Mouse (Mus musculus): Measurements from ENCODE around the gene Calu. TPM values are rescaled to one million over a fixed set of nuclear protein-coding genes. Genes with fewer than 3 reads are reported as not detected.

Gene Calu
- 384 and 413 TPM in 2 replicates for polyA plus RNA-seq (2014; fragmentation: Nextera tagmentation; extraction: Ambion mirVana)

DNA sequence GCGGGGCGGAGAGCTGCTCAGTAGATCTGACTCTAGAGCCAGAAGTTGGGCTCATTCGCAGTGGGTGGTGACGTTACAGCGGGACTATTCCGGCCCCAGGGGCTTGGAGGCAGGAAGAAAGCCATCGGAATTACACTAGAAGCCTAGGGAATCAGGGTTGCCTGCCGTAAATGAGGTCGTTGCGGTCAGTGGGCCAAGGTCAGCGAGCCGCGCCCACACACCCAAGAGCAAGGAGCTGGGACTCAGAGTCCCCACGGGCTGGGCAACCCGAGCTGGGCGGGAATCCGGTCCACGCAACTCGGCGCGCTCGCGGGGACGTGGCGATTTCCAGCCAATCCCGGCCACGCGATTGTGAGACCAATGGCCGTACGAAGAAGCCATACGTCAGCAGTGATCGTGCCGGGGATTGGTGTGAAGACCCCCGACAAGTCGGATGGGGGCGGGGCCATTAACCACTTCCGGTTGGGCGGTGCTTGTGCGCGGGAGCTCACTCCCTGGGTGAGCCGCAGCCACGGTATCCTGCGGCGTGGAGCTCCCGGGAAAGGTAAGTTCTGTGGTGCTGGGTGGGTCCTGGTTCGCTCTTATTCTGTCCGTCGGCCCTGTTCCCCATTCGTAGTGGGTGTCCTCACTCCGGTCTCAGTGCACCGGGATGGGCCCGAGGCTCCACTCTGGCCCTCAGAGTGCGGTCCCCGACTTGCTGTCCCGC, at the start of gene Calu:
Gene Calu (plus strand): TSS at position 405 of the 706 bp plus-strand sequence.
- no peaks in the 10 kb centered on the region for H3K27me3 ChIP-seq (ENCODE audit: control insufficient read depth, insufficient read depth, low read length)
- peak within 1 kb of the TSS; percentile 84 for H3K4me2 ChIP-seq (replicated peaks; ENCODE audit: low read depth, low read length)
- peak within 1 kb of the TSS; percentile 86 for H3K27ac ChIP-seq (ENCODE audit: low read length)
- H3K36me3 ChIP-seq (ENCODE audit: control insufficient read depth, insufficient read depth, low read length): no peaks in the 10 kb centered on the region
- H3K9ac ChIP-seq (replicated peaks; ENCODE audit: low read depth, low read length): peak within 1 kb of the TSS; percentile 94
- H3K4me3 ChIP-seq (ENCODE audit: low read depth, low read length): peak within 1 kb of the TSS; percentile 99
- WGBS: under 1% methylated on average over 55 of the region's 55 CpGs
- peak; percentile 99 for ATAC-seq (ENCODE audit: insufficient number of reproducible peaks, insufficient read depth, low FRiP score, low read depth)
- H3K9me3 ChIP-seq (ENCODE audit: control insufficient read depth, low read depth, low read length): no peaks in the 10 kb centered on the region
- H3K4me1 ChIP-seq (ENCODE audit: control insufficient read depth, insufficient read depth, low read length): peaks cover 5% of the 10 kb centered on the region; the same call in 1 of the 2 replicates

- H3K4me1 ChIP-seq (ENCODE audit: control insufficient read depth, insufficient read depth, low read length): no peaks in the 10 kb centered on the region
- no peak for ATAC-seq (ENCODE audit: insufficient number of reproducible peaks, insufficient read depth, low FRiP score, low read depth)
- H3K4me2 ChIP-seq (replicated peaks; ENCODE audit: low read depth, low read length): no peak overlapping the region
- H3K9ac ChIP-seq (replicated peaks; ENCODE audit: low read depth, low read length): no peak overlapping the region
- H3K27ac ChIP-seq (ENCODE audit: low read length): no peak overlapping the region
- H3K9me3 ChIP-seq (ENCODE audit: control insufficient read depth, low read depth, low read length): no peaks in the 10 kb centered on the region
- no peaks in the 10 kb centered on the region for H3K27me3 ChIP-seq (ENCODE audit: control insufficient read depth, insufficient read depth, low read length)
- no peaks in the 10 kb centered on the region for H3K36me3 ChIP-seq (ENCODE audit: control insufficient read depth, insufficient read depth, low read length)
- H3K4me3 ChIP-seq (ENCODE audit: low read depth, low read length): no peak overlapping the region
- 53% methylated on average over 2 of the region's 2 CpGs for WGBS
Measured at GRCm38 (mm10) chr6:29299112-29299511, 48.8 kb upstream of the Calu start.

DNA sequence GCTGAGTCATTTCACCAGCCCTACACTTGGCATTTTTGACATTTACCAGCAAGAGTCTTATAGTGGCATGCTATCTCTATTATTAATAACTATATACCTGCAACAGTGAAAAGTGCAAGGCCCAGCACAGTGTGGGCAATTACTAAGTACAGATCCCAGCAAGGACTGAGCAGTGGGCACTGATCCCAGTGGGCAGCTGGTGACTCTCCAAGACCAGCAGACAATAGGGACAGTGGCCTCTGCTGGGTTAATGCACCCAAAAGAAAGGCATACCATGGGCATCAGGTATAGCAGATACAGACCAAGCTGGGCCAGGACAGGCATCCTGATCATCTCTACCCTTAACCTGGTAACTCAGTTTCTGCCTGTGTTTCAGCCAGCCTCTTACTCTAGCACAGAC, 44.6 kb upstream of the Calu start:
- Histone ChIP-seq H3K4me1 (ENCODE audit: control insufficient read depth, insufficient read depth, low read length) (no peaks in the 10 kb centered on the region), H3K36me3 (ENCODE audit: control insufficient read depth, insufficient read depth, low read length) (no peaks in the 10 kb centered on the region), H3K4me3 (ENCODE audit: low read depth, low read length) (no peak overlapping the region), H3K9me3 (ENCODE audit: control insufficient read depth, low read depth, low read length) (no peaks in the 10 kb centered on the region), H3K27me3 (ENCODE audit: control insufficient read depth, insufficient read depth, low read length) (no peaks in the 10 kb centered on the region), H3K9ac (replicated peaks; ENCODE audit: low read depth, low read length) (no peak overlapping the region), H3K27ac (ENCODE audit: low read length) (no peak overlapping the region), H3K4me2 (replicated peaks; ENCODE audit: low read depth, low read length) (no peak overlapping the region)
- no peak for ATAC-seq (ENCODE audit: insufficient number of reproducible peaks, insufficient read depth, low FRiP score, low read depth)

DNA sequence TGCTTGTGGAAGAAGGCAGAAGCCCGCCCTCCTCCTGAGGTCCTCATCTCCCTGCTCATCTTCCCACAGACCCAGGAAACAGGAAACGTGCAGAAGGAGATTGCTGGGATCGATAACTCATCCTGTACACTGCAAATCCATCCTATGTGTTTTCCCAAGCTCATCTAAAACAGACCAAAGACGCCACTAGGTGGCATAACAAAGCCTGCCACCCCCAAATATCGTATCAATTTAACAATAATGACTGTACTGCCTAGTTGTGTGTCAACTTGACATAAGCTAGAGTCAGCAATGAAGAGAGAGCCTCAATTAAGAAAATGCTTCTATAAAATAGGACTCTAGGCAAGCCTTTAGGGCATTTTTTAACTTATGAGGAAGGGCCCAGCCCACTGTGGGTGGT, 44.1 kb upstream of the Calu start:
- no peak overlapping the region for H3K4me2 ChIP-seq (replicated peaks; ENCODE audit: low read depth, low read length)
- 38% methylated on average over 5 of the region's 5 CpGs for WGBS
- H3K36me3 ChIP-seq (ENCODE audit: control insufficient read depth, insufficient read depth, low read length): no peaks in the 10 kb centered on the region
- H3K27me3 ChIP-seq (ENCODE audit: control insufficient read depth, insufficient read depth, low read length): no peaks in the 10 kb centered on the region
- no peaks in the 10 kb centered on the region for H3K9me3 ChIP-seq (ENCODE audit: control insufficient read depth, low read depth, low read length)
- no peak overlapping the region for H3K9ac ChIP-seq (replicated peaks; ENCODE audit: low read depth, low read length)
- no peak overlapping the region for H3K27ac ChIP-seq (ENCODE audit: low read length)
- no peak for ATAC-seq (ENCODE audit: insufficient number of reproducible peaks, insufficient read depth, low FRiP score, low read depth)
- H3K4me1 ChIP-seq (ENCODE audit: control insufficient read depth, insufficient read depth, low read length): no peaks in the 10 kb centered on the region
- no peak overlapping the region for H3K4me3 ChIP-seq (ENCODE audit: low read depth, low read length)

DNA sequence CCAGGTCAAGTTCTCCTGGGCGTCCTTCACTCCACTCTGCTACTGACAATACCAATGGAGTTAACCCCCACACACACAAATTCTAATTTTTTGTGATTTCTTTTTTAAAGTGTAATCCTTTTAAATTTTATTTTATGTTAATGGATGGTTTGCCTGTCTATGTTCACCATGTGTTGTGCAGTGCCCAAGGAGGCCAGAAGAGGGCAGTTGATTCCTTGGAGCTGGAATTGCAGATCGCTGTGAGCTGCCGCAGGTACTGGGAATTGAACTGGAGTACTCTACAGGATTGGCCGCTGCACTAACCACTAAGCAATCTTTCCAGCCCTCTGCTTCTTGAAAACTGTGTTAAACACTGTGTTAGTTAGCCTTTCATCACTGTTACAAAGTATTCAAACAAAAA, 42.4 kb upstream of the Calu start:
- no peaks in the 10 kb centered on the region for H3K4me1 ChIP-seq (ENCODE audit: control insufficient read depth, insufficient read depth, low read length)
- no peak overlapping the region for H3K4me3 ChIP-seq (ENCODE audit: low read depth, low read length)
- H3K9me3 ChIP-seq (ENCODE audit: control insufficient read depth, low read depth, low read length): no peaks in the 10 kb centered on the region
- ATAC-seq (ENCODE audit: insufficient number of reproducible peaks, insufficient read depth, low FRiP score, low read depth): no peak
- no peaks in the 10 kb centered on the region for H3K27me3 ChIP-seq (ENCODE audit: control insufficient read depth, insufficient read depth, low read length)
- no peak overlapping the region for H3K9ac ChIP-seq (replicated peaks; ENCODE audit: low read depth, low read length)
- 87% methylated on average over 4 of the region's 4 CpGs for whole genome bisulfite sequencing
- no peak overlapping the region for H3K27ac ChIP-seq (ENCODE audit: low read length)
- no peak overlapping the region for H3K4me2 ChIP-seq (replicated peaks; ENCODE audit: low read depth, low read length)
- no peaks in the 10 kb centered on the region for H3K36me3 ChIP-seq (ENCODE audit: control insufficient read depth, insufficient read depth, low read length)

DNA sequence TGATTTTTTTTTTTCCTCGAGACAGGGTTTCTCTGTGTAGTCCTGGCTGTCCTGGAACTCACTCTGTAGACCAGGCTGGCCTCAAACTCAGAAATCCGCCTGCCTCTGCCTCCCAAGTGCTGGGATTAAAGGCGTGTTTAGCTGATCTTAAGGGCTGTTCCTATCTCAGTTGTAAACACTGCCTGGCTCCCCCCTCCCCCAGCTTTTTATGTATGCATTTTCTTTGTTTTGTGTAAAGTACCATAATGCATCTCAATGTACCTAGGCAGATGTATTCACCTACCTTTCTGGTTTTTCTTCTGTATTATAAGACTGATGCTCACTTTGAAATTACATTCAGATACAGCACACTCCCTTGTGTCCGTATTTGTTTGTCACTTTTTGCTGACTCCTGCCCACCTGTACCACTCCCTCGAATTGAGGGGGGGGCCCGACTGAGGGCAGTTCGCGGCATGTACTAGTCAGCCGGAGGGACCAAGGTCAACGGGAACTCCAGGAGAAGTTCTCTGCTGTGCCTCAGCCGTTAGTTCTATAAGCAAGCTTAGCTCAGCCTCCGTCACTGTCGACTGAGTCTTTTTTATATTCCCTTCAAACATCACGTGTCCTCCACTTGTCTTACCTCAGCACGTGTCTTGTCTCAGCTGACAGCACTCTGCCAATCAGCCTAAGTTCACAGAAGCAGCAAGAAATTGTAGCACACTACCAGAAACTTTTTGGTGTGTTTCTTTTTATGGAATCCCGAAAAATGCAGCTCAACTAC, 38.8 kb upstream of the Calu start:
- Histone ChIP-seq H3K4me3 (ENCODE audit: low read depth, low read length) (no peak overlapping the region), H3K9ac (replicated peaks; ENCODE audit: low read depth, low read length) (no peak overlapping the region), H3K9me3 (ENCODE audit: control insufficient read depth, low read depth, low read length) (no peaks in the 10 kb centered on the region), H3K36me3 (ENCODE audit: control insufficient read depth, insufficient read depth, low read length) (no peaks in the 10 kb centered on the region), H3K27me3 (ENCODE audit: control insufficient read depth, insufficient read depth, low read length) (no peaks in the 10 kb centered on the region), H3K4me1 (ENCODE audit: control insufficient read depth, insufficient read depth, low read length) (no peaks in the 10 kb centered on the region), H3K27ac (ENCODE audit: low read length) (no peak overlapping the region), H3K4me2 (replicated peaks; ENCODE audit: low read depth, low read length) (no peak overlapping the region)
- WGBS: 81% methylated on average over 16 of the region's 16 CpGs
- ATAC-seq (ENCODE audit: insufficient number of reproducible peaks, insufficient read depth, low FRiP score, low read depth): no peak

GRCm38 (mm10) chr6:29313690-29314202, 34.1 kb upstream of the Calu start:
- no peak for ATAC-seq (ENCODE audit: insufficient number of reproducible peaks, insufficient read depth, low FRiP score, low read depth)
- H3K9me3 ChIP-seq (ENCODE audit: control insufficient read depth, low read depth, low read length): no peaks in the 10 kb centered on the region
- WGBS: 70% methylated on average over 14 of the region's 14 CpGs
- no peak overlapping the region for H3K27ac ChIP-seq (ENCODE audit: low read length)
- no peak overlapping the region for H3K4me2 ChIP-seq (replicated peaks; ENCODE audit: low read depth, low read length)
- no peak overlapping the region for H3K9ac ChIP-seq (replicated peaks; ENCODE audit: low read depth, low read length)
- H3K27me3 ChIP-seq (ENCODE audit: control insufficient read depth, insufficient read depth, low read length): no peaks in the 10 kb centered on the region
- no peak overlapping the region for H3K4me3 ChIP-seq (ENCODE audit: low read depth, low read length)
- no peaks in the 10 kb centered on the region for H3K36me3 ChIP-seq (ENCODE audit: control insufficient read depth, insufficient read depth, low read length)
- H3K4me1 ChIP-seq (ENCODE audit: control insufficient read depth, insufficient read depth, low read length): no peaks in the 10 kb centered on the region

GRCm38 (mm10) chr6:29317286-29317685, 30.6 kb upstream of the Calu start:
- H3K4me1 ChIP-seq (ENCODE audit: control insufficient read depth, insufficient read depth, low read length): peaks cover 5% of the 10 kb centered on the region; the same call in 1 of the 2 replicates
- no peaks in the 10 kb centered on the region for H3K27me3 ChIP-seq (ENCODE audit: control insufficient read depth, insufficient read depth, low read length)
- no peaks in the 10 kb centered on the region for H3K36me3 ChIP-seq (ENCODE audit: control insufficient read depth, insufficient read depth, low read length)
- 63% methylated on average over 2 of the region's 2 CpGs for WGBS
- no peak overlapping the region for H3K27ac ChIP-seq (ENCODE audit: low read length)
- no peaks in the 10 kb centered on the region for H3K9me3 ChIP-seq (ENCODE audit: control insufficient read depth, low read depth, low read length)
- H3K4me3 ChIP-seq (ENCODE audit: low read depth, low read length): no peak overlapping the region
- ATAC-seq (ENCODE audit: insufficient number of reproducible peaks, insufficient read depth, low FRiP score, low read depth): no peak
- H3K9ac ChIP-seq (replicated peaks; ENCODE audit: low read depth, low read length): no peak overlapping the region
- no peak overlapping the region for H3K4me2 ChIP-seq (replicated peaks; ENCODE audit: low read depth, low read length)
